Mouse (Mus musculus): ENCODE results near the gene Syk.

The Syk gene

GRCm38 (mm10) chr13:52569194-52569769 is 13.7 kb upstream of the Syk start:
- DNase-seq (ENCODE audit: low read depth) = no peak

- DNase-seq (ENCODE audit: low read depth) = no peak
These were observed 12.7 kb upstream of the Syk start for GRCm38 (mm10) chr13:52570276-52570675.

- DNase-seq (ENCODE audit: low read depth) = peak; percentile 69
These were observed 11.2 kb upstream of the Syk start for GRCm38 (mm10) chr13:52571591-52572384.

- DNase-seq (ENCODE audit: low read depth) = peak; percentile 85
These were observed 10.2 kb upstream of the Syk start for GRCm38 (mm10) chr13:52572451-52573446.

- DNase-seq (ENCODE audit: low read depth) = peak; percentile 46
These were observed 8.7 kb upstream of the Syk start for GRCm38 (mm10) chr13:52574311-52574710.

- no peak for DNase-seq (ENCODE audit: low read depth)
These were observed 7.5 kb upstream of the Syk start for GRCm38 (mm10) chr13:52575483-52575882.

- no peak for DNase-seq (ENCODE audit: low read depth)
These were observed 6.9 kb upstream of the Syk start for GRCm38 (mm10) chr13:52576021-52576614.

- DNase-seq (ENCODE audit: low read depth) = no peak
These were observed 6.1 kb upstream of the Syk start for GRCm38 (mm10) chr13:52576841-52577240.

GRCm38 (mm10) chr13:52577326-52577920 is 5.5 kb upstream of the Syk start:
- no peak for DNase-seq (ENCODE audit: low read depth)

GRCm38 (mm10) chr13:52577939-52578338 is 5.0 kb upstream of the Syk start:
- no peak for DNase-seq (ENCODE audit: low read depth)

GRCm38 (mm10) chr13:52578776-52579175 is 4.2 kb upstream of the Syk start:
- DNase-seq (ENCODE audit: low read depth) = no peak

GRCm38 (mm10) chr13:52582506-52582877 is 481 bp upstream of the Syk start:
- DNase-seq (ENCODE audit: low read depth) = no peak

GRCm38 (mm10) chr13:52583943-52584562 is 1.1 kb downstream of the Syk start:
- DNase-seq (ENCODE audit: low read depth) = no peak

- no peak for DNase-seq (ENCODE audit: low read depth)
These were observed 1.9 kb downstream of the Syk start for GRCm38 (mm10) chr13:52584654-52585455.

- DNase-seq (ENCODE audit: low read depth) = no peak
These were observed 4.8 kb downstream of the Syk start for GRCm38 (mm10) chr13:52587761-52588160.

- no peak for DNase-seq (ENCODE audit: low read depth)
These were observed 6.1 kb downstream of the Syk start for GRCm38 (mm10) chr13:52589043-52589442.

- no peak for DNase-seq (ENCODE audit: low read depth)
These were observed 8.9 kb downstream of the Syk start for GRCm38 (mm10) chr13:52591831-52592230.

- peak; percentile 78 for DNase-seq (ENCODE audit: low read depth)
These were observed 13.7 kb downstream of the Syk start for GRCm38 (mm10) chr13:52596692-52597091.

GRCm38 (mm10) chr13:52597092-52597678 is 14.2 kb downstream of the Syk start:
- DNase-seq (ENCODE audit: low read depth) = peak; percentile 31

- DNase-seq (ENCODE audit: low read depth) = no peak
These were observed 15.3 kb downstream of the Syk start for GRCm38 (mm10) chr13:52598233-52598632.

All from 416B (cell line).